Mouse (Mus musculus) thymus, adult 18-20 months (tissue): ENCODE measurements around the gene P2ry12.

Source experiments
- DNase-seq, 2 experiments: peaks; one replicate each; pipeline ENCODE4 v3.0.0; 2022; ENCODE audit warnings: mixed read lengths in 2 of 2

Gene P2ry12

DNA sequence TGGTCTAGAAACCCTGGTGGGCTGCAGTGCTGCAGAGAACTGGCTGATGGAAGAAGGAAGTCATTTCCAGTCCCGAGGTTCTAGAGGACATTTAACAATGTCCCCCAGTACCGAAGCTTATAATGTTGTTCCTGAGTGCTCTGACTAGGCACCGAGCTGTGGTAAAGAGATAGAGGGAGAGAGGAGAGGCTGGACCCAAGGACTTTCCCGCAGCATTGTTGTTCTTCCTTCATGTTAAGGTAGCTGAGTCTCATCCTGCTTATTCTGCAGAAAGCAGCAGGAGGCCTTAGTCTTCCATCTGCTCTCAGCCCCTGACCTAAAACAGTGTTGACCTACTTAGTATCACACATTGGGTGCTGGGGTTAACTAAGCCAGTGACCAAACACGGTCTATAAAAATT lies 85.8 kb downstream of the P2ry12 start:
- no peak for DNase-seq

- DNase-seq = peak in 1 of 2 experiments; percentile 47
These were observed 87.4 kb downstream of the P2ry12 start for GRCm38 (mm10) chr3:59175234-59175633.

- DNase-seq = no peak
These were observed 88.1 kb downstream of the P2ry12 start for GRCm38 (mm10) chr3:59174426-59175154.

DNA sequence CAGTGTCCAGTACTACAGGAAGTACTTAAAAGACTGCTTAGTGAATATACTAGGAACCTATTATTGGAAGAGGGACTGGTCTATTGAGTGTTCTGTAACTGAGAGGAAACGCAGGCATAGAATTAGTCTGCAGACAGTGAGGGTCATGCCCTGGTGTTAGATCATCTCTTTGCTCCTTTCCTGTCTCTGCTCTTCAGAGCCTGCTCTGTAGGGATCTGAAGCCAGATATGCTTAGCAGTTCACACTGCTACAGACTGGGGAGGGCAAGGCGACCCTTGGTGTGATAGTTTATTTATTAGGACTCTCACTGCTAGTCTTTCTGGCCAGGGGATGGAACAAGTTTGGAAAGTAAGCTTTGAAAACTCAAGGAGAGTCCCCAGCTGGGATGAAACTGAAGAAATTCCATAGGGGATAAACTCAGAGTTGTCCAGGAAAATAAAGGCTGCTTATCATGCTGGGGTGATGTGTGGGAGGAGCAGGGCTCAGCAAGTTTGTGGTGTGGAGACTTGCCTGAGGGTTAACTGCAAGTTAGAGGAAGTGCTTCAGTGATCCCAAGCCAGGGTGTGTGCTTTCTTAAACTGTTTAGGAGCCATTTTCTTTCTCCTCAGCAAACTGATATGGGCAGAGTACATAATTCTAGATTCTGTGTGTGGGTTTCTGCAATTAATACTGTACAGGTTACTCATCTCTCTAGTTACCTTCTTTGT lies 92.6 kb downstream of the P2ry12 start:
- no peak for DNase-seq

DNA sequence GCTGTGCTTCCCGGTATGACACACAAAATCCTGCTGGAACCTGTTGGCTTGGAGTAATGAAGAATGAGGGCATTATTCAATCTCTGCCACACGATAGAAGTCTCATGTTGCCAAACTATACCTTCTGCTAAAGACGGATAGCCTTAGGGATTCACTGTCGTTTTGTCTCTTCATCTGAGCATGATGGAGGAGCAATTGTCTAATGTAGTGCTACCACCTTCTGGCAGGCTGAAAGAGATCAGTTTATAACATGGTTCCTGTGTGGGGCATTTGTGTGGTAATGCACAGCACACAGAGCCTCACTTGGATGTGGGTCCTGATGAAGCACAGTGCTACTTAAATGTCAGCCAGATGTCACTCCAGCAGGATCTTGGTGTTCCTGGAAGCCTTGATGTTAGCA lies 93.5 kb downstream of the P2ry12 start:
- DNase-seq = no peak

- no peak for DNase-seq
These were observed 94.2 kb downstream of the P2ry12 start for GRCm38 (mm10) chr3:59168476-59168875.

- no peak for DNase-seq
These were observed 95.1 kb downstream of the P2ry12 start for GRCm38 (mm10) chr3:59167417-59168054.
